Mouse (Mus musculus) skeletal muscle tissue, adult 2 months (tissue): ENCODE measurements around the gene Pgf.
A peak's percentile ranks its signal among the peaks of the same experiment; 100 is the strongest.
"Not testable (repeated sequence)": the region's sequence is repeated elsewhere in the genome, so short reads cannot be mapped to it uniquely, and the experiment has no call there.

ENCODE experiments used
- DNase-seq: peaks from one replicate; pipeline ENCODE4 v3.0.0-alpha.2; 2012; ENCODE audit warnings: low read depth, low spot score

Pgf gene

DNA sequence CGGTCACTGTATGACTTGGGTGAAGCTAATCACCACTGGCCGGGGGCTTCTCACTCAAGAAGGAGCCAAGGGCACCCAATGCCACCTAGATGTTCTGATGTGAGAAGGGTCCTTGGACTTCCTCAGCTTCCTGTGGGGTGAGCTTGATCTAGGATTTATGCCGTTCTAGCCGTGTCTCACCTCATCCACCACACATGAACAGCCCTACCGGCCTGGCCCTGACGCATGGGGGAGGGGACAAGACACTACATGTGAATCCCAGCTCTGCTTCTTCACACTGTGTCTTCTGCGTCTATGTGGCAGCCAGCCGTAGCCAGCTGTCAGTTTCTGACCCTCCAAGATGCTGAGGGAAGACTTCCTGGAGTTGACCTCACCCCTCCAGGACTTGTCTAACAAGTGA, 18.8 kb downstream of the Pgf start:
- no peak for DNase-seq

GRCm38 (mm10) chr12:85157797-85158460, 19.7 kb downstream of the Pgf start:
- no peak for DNase-seq

DNA sequence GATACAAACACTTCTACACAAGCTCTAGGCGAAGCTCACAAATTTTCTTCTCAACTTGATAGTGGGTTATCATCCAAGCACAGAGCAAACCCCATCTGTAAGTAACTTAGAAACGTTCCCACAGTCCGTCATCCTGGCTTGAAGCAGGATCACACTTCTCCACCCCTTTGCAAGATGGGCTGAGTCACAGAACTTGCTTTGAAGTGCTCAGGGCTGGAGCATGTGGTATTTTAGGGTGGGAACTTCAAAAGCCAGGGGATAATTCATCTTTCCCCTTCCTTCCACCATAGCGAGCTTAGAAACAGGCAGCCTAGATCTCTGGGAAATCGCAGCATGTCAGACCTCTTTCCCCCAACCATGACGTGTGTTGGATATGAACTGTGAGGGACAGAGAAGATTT, 21.3 kb downstream of the Pgf start:
- no peak for DNase-seq

- DNase-seq, result no peak
Measured at GRCm38 (mm10) chr12:85153011-85153410, 24.6 kb downstream of the Pgf start.

DNA sequence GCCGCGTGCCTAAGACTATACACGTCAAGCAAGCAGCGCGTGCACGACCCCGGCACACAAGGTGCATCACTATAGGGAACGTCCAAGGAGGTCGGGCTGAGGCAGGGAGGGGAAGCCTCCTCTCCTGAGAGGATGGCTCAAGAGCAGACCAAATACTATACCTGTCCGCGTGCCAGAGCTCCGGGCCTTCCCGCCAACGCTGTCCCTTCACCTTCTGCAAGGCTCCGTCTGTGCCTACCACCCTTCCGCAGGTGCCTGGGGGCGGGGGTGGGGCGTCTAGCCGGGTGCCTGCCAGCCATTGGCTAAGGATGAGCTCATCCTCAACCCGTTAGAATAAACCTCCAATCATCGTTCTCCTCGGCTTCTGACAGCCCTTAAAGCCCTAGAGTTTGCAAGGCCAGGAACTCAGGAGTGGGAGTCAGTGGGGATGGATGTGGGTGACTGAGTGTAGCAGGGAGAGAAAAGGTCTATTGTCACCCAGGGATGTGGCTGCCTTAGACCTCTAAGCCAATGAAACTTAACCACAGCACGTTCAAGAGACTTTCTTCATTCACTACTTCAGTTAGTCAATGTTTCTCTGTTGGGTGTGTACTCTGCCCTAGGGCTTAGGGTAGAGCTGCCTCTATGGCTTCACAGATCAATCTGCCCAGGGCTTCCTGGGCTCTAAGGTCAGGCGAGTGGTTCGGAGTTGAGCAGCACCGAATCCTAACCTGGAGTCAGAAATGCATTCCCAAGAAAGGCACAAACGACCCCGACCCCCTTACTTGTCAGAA, 26.4 kb downstream of the Pgf start, which contains the start of gene Rps6kl1:
Rps6kl1 (minus strand) TSS at position 263 of the 773 bp plus-strand sequence.
- no peak for DNase-seq

DNA sequence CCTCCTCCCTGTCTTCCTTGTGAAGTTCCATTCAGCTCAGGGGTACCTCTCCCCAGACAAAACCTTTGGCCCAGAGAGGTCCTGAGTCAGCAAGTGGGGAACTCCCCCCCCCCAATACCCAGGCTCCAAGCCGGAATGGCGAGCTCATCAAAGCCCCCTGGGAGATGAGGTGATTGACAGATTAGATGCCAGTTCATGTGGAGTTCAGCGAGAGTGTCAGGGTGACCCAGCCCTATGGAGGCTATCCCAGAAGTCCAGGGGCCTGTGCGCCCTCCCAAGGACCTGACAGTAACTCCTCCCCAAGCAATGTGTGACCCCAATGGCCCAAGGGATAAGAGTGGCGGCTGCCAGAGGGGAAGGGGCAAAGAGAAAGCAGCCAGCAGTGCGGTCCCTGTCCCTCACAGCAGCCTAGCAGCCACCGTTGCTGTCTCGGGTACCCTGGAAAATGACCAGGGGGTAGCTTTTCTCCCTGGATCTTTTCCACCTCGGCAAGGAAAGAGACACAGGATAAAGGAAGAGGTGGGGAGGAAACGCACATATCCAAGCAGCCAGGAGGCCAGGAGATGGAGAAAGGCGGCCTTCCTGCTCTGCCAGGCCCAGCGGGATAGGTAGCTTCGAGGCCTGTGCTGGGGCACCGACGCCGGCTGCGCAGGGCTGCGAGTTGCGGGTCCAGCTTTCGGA, 27.1 kb downstream of the Pgf start:
- no peak for DNase-seq

- no peak for DNase-seq
Measured at GRCm38 (mm10) chr12:85146881-85147280, 30.7 kb downstream of the Pgf start.

- no peak for DNase-seq
Measured at GRCm38 (mm10) chr12:85146355-85146754, 31.2 kb downstream of the Pgf start.

DNA sequence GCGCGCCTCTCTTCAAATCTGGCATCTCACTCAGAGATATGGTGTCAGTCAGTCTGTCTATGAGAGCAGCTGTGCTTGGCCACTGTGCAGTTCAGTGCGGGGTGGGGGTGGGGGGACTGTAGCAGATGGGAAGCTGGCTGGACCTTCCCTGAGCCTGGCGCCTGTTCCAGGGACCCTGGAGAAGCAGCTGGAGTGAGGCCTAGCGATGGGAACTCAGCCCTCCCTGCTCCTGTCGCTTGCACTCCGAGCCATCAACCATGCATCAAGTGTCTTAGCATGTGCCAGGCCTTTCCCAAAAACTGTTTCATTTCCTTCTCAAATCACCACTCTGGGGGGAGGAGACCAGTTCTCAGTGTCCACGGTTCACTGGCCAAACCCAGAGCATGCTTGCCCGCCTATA, 32.0 kb downstream of the Pgf start:
- DNase-seq, result peak; percentile 73

DNA sequence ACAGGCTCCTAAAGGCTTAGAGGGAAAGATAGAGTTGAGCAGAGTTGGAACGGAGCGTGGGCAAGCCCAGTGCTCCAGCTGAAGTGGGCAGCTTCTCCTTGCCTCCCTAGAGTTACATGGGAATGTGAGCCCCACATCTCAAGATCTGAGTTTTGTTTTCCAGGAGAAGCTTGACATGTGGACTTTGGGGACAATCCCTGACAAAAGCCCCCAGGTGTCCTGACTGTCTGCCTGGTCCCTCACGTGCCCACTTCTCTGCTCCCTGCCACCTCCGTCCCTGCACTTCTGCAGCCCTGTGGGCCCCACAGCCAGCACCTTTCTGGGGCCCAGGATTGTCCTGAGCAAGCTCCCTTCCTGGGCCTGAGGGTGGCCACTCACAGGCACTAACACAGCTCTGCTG, 32.8 kb downstream of the Pgf start:
- DNase-seq, result no peak

DNA sequence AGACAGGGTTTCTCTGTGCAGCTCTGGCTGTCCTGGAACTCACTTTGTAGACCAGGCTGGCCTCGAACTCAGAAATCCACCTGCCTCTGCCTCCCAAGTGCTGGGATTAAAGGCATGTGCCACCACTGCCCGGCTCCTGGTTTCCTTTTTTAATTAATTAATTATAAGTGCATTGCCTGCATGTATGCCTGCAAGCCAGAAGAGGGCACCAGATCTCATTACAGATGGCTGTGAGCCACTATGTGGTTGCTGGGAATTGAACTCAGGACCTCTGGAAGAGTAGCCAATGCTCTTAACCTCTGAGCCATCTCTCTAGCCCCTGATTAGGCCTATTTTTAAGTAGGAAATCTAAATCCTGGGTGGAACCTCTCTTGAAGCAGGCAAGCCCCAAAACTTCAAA, 33.3 kb downstream of the Pgf start:
- DNase-seq, result not testable (repeated sequence)

DNA sequence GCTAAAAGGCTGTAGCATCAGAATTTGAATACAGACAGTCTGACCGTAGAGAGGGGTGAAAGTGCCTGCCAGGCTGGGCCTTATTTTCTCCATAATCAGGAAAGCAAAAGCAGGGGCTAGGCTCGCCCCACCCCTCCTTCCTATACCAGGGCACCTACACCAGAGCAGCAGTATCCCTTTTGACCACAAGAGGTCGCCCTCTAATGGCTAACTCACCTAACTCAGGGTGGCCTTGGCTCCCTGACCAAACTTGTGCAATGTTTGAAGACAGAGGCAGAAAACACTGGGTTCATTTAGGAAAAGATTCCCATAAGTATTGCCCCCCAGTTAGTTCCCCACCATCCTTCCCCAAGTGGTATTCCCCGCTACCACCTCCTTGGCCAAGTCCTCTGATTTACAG, 34.8 kb downstream of the Pgf start:
- DNase-seq, result peak; percentile 74

GRCm38 (mm10) chr12:85141096-85141495, 36.5 kb downstream of the Pgf start:
- DNase-seq, result no peak

GRCm38 (mm10) chr12:85140036-85140701, 37.4 kb downstream of the Pgf start:
- no peak for DNase-seq

DNA sequence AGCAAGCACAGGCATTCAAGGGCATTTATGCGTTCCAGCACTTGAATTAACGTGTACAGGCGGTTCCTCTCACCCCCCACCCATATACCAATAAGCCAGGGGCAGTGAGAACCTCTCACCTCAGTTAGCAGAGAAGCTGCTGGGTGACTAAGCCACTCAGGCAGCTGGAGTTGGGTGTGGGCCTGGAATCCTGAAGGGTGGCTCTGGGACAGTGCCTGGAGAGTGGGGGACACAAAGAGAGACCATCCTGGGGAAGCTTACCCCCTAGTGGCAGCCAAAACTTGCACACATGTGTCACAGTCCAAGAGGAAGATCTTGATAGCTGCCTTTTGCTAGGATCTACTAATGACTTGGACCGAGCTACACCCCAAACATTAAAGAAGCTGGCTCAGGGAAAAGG, 41.0 kb downstream of the Pgf start:
- DNase-seq, result no peak

GRCm38 (mm10) chr12:85135513-85136470, 41.8 kb downstream of the Pgf start:
- no peak for DNase-seq

DNA sequence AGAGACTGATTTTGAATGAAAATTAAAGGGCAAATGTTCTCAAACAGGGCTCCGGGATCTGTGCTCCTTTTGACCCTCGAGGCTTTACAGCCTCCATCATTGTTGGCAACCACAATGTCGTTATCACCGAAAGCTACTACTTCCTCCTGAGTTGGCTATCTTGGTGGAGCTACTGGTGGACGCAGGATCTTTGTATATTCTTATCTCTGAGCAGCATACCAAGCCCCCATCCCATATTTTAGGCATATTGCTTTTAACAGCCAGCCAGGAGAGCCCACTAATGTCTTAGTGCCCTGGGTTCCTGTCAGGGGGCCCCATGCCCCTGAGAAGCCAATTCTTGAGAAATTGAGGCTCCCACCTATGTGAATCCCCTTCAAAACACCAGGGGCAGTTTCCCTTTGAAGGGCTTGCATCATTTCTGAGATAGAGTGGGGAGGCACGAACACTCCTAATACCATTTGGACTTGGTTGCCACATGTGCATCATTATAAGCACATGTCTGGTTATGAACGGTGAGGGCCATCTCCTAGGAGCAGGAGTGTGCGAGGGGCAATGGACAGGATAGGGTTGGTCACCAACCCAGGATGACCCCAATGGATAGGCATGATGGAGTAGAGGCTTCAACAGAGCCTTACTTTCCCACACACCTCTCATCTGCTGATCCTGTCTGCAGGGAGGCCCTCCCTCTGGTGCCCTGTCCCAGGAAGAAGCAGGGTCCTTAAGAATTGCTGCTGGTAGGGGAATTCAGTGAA, 43.4 kb downstream of the Pgf start:
- no peak for DNase-seq

- DNase-seq, result no peak
Measured at GRCm38 (mm10) chr12:85131361-85131760, 46.2 kb downstream of the Pgf start.

DNA sequence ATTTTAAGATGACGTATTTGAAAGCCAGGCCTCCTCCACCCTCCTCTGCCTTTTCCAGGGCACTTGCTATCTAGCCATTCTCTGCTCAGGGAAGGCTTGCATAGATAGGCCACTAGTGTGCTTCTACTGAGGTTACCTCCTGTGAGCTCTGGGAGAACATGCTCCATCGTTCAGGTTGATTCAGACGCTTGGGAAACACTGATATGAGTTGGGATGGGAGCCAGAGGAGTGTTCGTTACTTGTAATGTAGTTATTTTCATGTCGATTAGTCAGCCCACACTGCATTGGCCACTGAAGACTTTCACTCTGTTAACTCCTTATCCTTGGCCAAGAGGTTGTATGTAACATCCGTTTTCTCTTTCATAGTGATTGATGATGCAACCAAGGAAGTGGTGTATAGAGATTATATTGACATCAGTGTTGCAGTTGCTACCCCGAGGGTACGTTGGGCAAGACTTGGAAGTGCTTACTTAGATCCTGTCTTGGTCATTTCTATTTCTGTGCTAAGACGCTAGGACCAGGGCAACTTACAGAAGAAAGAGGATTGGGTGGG, 48.1 kb downstream of the Pgf start:
- DNase-seq, result no peak
